Mouse (Mus musculus) heart, embryonic 16.5 days (tissue): ENCODE data around the gene Gm6583. TPM values are rescaled to one million over a fixed set of nuclear protein-coding genes. Genes with fewer than 3 reads are reported as not detected.

Source experiments
- ATAC-seq: fragments of 200-750 bp; cut with Nextera tagmentation; replicated peaks from 2 replicates; pipeline ENCODE4 v1.8.0; 2017; ENCODE audit warnings: moderate number of reproducible peaks; ENCODE audit not compliant: insufficient read depth, low FRiP score; ENCODE audit errors: extremely low read depth
- H3K27ac ChIP-seq: fragments of 300-500 bp; sonication (generic); 2 replicates; pipeline ENCODE4 v1.5.1; 2014; ENCODE audit warnings: mild to moderate bottlenecking, low read length, control low read depth, moderate library complexity
- H3K27me3 ChIP-seq: fragments of 300-500 bp; sonication (generic); 2 replicates; pipeline ENCODE4 v1.6.1; 2014; ENCODE audit warnings: low read length, mixed read lengths; ENCODE audit not compliant: control insufficient read depth, insufficient read depth
- H3K36me3 ChIP-seq: fragments of 300-500 bp; sonication (generic); 2 replicates; pipeline ENCODE4 v1.6.1; 2014; ENCODE audit not compliant: control insufficient read depth, insufficient read depth
- H3K4me1 ChIP-seq: fragments of 300-500 bp; sonication (generic); 2 replicates; pipeline ENCODE4 v1.6.1; 2014; ENCODE audit warnings: low read length, mixed read lengths; ENCODE audit not compliant: control insufficient read depth, insufficient read depth
- H3K4me2 ChIP-seq: fragments of 300-500 bp; sonication (generic); 2 replicates; pipeline ENCODE4 v1.6.1; 2014; ENCODE audit warnings: low read depth, mild to moderate bottlenecking, control low read depth, low read length
- H3K4me3 ChIP-seq: fragments of 300-500 bp; sonication (generic); 2 replicates; pipeline ENCODE4 v1.5.1; 2014; ENCODE audit warnings: mild to moderate bottlenecking, control low read depth, low read length
- H3K9ac ChIP-seq: fragments of 300-500 bp; sonication (generic); 2 replicates; pipeline ENCODE4 v1.6.1; 2014; ENCODE audit warnings: low read length, control low read depth
- H3K9me3 ChIP-seq: fragments of 300-500 bp; sonication (generic); replicated peaks from 2 replicates; pipeline ENCODE4 v1.6.1; 2016; ENCODE audit warnings: low read length; ENCODE audit not compliant: control insufficient read depth
- WGBS: fragments of 180-500 bp; shearing (Covaris S2); extraction: QIAGEN DNeasy Blood & Tissue Kit; methylation state at CpG from one replicate; pipeline ENCODE4 v1.1.7; 2014; 5-methylcytosine and 5-hydroxymethylcytosine counted together
- polyA plus RNA-seq: library from polyadenylated mRNA; unstranded; fragments of >200 nt; fragmentation: Nextera tagmentation; extraction: Ambion mirVana; gene quantifications from 2 replicates; pipeline ENCODE4 v1.2.1, GENCODE M21; 2015

Gm6583 gene
- polyA plus RNA-seq, 1 experiment from 2014 or later: 0.16 TPM

- no peak overlapping the region for H3K4me2 ChIP-seq
- peaks cover 19% of the 10 kb centered on the region for H3K36me3 ChIP-seq
- no peak overlapping the region for H3K9ac ChIP-seq
- H3K4me1 ChIP-seq: peaks cover 4% of the 10 kb centered on the region; the same call in 1 of the 2 replicates
- no peaks in the 10 kb centered on the region for H3K27me3 ChIP-seq
- no peaks in the 10 kb centered on the region for H3K9me3 ChIP-seq
- no peak for ATAC-seq
- no peak overlapping the region for H3K4me3 ChIP-seq
- 83% methylated on average over 5 of the region's 5 CpGs for WGBS
- no peak overlapping the region for H3K27ac ChIP-seq
These were observed 50.0 kb downstream of the Gm6583 start for GRCm38 (mm10) chr5:112305842-112306241.

Other genes starting within 250 kb of the Gm6583 start
- 1.6 and 2.0 TPM in 2 replicates for gene Cryba4, start 103.5 kb downstream of the Gm6583 start, polyA plus RNA-seq
- 1.5 TPM in 2 replicates for gene Crybb1, start 100.2 kb downstream of the Gm6583 start, polyA plus RNA-seq
- gene Tpst2, start 79.3 kb downstream of the Gm6583 start, polyA plus RNA-seq: 51.0 and 53.0 TPM in 2 replicates
- 19.1 and 20.1 TPM in 2 replicates for gene Tfip11, start 29.7 kb downstream of the Gm6583 start, polyA plus RNA-seq
- gene Srrd, start 13.0 kb downstream of the Gm6583 start, polyA plus RNA-seq: 23.5 and 24.7 TPM in 2 replicates
- gene Hps4, start 12.9 kb downstream of the Gm6583 start, polyA plus RNA-seq: 18.9 and 19.7 TPM in 2 replicates
- gene Asphd2, start 38.8 kb upstream of the Gm6583 start, polyA plus RNA-seq: 0.67 and 0.94 TPM in 2 replicates
- gene Gm6588, start 93.4 kb upstream of the Gm6583 start, polyA plus RNA-seq: not detected in 2 replicates
- gene Sez6l, start 221.2 kb upstream of the Gm6583 start, polyA plus RNA-seq: 0.34 and 0.39 TPM in 2 replicates